Mouse (Mus musculus) c-Kit-positive CD71-positive TER-119-negative erythroid progenitor cells, embryonic 14.5 days (primary cell): ENCODE measurements around the gene Trpm7.
A peak's percentile ranks its signal among the peaks of the same experiment; 100 is the strongest.

Experiments
- DNase-seq: peaks from one replicate; pipeline ENCODE4 v3.0.0-alpha.2; 2013; ENCODE audit warnings: low read depth

The Trpm7 gene

DNA sequence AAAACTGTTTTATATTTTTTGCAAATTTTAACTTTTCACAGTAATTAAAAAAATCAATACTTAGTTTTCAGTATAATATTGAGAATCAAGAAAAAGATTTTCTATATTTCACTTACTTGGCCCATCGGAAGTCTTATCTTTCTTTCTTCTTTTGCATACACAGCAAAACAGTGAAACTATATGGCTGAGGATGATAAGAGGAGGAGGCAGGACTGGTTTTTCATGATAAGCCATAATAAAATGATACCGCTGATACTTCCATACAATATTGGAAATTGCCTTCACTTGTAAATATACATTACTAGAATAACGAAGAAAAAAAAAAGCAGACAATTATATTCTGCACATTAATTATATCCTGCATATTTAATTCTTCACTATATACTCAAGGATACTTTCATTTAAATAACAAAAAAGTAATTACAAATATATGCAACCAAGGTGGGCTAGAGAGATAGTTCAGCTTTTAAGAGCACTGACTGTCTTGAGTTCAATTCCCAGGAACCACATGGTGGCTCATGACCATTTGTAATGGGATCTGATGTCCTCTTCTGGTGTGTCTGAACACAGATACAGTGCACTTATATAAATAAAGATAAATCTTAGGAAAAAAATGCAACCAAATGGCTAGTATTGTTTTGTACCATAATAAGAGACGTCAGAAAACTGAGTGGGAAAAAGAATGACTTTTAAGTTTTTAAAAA, 59.2 kb downstream of the Trpm7 start:
- peak; percentile 59 for DNase-seq

DNA sequence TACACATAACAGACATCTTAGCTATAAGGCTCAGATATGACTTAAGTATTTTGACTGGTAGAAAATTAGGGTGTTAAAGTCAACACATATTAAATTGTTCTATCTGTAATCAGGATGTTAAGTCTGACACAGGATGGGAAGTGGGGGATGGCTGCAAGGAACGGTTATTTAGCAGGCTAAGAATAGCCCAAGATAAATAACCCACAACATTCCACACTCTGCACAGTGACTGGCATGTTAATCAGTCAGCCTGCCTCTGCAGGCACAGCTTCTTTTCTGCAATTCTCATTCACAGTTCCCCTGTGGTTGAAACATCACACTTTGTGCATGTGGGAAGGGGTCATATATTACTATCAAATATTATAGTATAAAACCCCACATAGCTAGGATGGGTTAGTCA, 60.2 kb downstream of the Trpm7 start:
- no peak for DNase-seq

DNA sequence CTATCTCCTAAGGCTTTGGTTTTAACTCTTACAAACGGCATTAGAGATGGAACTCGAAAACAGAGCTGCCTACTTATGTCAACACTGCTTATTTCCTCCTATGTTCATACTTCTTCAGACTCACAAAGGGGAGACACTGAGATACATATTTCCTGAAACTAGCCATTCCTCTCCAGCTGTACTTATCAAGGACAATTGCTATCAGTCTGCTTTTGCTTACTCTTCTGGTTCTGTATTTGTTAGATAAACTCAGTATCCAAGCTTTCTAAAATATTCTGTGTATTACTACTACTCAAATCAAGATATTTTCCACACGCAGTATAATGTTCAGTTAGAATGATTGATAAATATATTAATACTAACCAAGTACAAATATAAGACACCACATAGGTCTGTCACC, 74.0 kb downstream of the Trpm7 start:
- DNase-seq, result no peak

DNA sequence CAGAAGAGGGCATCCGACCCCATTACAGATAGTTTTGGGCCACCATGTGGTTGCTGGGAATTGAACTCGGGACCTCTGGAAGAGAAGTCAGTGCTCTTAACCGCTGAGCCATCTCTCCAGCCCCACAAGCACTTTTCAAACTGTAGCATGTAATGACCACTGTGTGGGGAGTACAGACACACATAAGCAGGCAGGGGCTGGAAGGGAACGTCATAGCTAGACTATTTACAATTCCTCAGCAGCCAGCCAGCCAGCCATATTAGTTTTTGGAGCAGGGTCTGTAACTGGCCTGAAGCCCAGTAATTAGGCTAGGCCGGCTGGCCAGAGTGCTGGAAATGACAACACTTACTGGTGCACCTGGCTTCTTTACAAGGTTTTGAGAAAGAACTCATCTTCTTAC, 77.6 kb downstream of the Trpm7 start:
- DNase-seq, result no peak

DNA sequence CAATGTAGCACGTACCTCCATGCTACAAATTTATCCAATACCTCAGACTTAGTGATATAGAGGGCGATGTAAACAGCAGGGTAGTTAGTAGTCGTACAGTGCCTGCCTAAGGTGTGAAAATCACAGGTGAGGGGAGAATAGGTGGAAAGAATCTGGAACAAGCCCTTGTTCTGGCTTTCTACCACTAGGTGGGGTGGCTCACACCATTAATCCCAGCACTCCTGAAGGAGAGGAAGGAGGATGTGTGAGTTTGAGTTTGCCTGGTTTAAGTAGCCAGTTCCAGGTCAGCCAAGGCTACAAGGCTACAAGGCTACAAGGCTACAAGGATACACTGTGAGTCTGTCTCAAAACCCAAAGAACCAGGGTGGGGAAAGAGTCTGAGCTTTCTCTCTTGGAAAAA, 80.3 kb downstream of the Trpm7 start:
- no peak for DNase-seq

DNA sequence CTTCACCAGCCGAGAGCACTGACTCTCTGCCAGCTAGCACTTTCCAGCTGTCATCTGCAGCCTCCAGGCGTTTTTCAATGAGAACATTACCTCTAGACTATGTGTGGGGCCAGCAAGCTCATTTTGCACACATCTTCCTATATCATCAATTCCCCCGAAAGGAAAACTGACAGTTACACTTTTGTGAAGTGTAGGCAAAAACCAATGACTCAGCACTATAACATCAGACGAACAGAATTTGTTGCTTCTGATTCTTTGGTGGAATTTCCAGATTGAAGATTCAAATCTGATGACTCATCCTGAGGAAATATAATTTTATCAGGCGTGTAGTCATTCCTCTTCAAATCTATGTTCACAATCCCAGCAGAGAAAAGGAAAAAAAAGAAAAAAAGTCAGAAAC, 83.4 kb downstream of the Trpm7 start:
- no peak for DNase-seq

DNA sequence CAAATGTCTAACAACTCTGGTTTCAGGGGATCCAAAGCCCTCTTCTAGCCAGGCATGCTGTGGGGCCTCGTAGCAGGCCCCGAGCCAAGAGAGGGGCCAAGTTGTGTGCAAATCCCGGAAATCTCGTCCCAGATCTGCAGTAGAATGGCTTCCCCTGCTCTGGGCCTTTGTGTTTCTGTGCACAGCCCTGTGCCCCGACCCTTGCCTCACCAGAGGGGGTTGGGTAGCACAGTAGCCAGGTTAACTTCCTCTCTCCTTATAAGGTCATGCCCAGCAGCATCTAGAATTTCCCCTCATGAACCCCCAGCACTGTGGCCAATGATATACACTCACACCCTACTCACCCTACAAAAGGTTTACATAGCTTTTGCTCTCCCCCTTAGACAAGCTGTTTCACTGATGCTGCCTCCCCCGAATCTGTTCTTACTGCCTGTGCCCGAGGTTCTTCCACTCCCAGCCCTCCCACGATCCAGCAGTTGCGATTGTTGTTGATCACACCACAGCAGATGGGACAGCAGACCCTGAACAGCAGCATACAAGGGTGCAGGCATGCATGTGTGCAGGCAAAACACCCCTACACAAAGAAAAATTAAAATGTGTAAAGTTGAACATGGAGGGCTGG, 88.2 kb downstream of the Trpm7 start:
- DNase-seq, result no peak

DNA sequence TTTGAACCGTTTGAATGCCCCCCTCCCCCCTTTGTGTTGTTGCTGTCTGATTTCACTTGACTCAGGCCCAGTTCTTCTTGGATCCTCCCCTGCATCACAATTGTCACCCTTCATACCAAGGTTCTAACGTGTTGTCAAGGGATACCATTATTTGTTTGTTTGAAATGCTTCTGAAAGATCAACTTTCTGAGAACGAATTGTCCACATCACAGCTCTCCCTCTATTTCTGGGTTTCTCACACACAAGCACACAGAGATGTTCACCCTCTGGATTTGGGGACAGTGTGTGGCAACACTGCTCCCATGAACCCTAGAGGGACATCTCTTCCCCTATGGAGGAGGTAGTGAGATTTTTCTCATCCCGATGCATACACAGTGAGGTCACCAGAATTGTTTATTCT, 92.7 kb downstream of the Trpm7 start, which contains the start of gene Usp50:
Gene Usp50, minus strand, starts transcription at position 101 of the 400 bp plus-strand sequence.
- DNase-seq, result no peak

DNA sequence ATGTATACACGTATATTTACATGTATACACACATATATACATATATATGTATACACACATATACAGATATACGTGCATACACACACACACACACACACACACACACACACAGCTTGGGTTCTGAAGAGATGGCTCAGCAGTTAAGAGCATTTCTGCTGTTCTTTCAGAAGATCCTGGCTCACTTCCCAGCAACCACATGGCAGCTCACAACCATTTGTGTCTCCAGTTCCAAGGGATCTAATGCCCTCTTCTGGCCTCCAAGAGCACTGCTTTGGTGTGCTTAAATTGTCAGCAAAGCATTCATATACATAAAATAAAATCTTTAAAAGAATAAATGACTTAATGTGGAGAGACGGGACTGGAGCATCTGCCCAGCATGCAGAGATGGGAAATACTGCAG, 93.6 kb downstream of the Trpm7 start:
- no peak for DNase-seq

DNA sequence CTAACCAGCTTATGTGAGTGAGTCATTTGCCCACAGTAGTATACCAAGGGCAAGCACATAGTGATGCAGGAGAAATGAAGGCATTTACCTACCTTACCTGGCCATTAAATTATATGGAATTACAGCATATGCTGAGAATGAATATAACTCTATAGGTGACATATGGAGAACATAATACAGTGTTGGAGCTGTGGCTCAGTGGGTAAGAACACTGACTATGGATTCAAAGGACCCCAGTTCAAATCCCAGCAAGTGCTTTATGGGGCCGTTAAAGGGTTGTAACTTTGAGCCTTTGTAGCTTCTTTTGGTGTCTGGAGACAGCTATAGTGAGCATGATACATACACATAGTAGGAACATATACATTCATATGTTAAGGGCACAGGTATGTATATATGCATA, 94.6 kb downstream of the Trpm7 start:
- DNase-seq, result no peak

DNA sequence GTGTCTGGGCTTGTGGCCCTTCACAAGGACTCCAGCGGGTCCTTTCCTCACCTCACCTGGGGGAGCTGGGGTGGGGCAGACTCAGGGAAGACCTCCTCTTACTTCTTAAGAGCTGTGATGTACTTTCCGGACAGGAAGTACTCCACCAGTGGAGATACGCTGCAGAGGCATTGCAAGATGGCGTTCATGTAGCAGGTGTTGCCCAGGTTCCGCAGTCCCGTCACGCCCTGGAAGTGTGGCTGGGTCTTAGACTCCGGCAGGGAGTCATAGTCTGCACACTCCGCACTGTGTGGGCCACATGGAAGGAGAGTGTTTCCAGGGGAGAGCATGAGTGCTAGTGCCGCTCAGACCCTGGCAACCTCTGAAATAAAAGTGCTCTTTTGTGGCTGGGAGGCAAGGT, 95.7 kb downstream of the Trpm7 start:
- DNase-seq, result no peak

DNA sequence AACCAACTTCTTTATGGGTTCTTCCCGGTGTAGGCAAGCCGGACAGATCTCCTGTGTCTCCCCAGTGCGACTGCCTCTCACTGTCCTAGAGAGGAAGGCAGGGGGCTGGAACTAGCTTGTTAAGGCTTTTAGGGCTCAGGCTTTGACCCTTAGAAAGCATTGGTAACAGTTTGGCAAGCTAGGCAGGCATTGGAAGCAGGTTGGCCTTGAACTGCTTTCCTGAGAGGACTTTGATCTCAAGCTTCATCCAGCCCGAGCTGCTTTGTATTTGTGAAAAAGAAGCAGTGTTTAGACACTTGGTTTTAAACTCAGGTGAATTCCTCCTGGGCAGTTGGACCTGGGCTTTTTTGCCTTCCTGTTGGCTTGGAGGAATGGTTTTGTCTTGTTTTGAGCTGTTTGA, 97.2 kb downstream of the Trpm7 start:
- DNase-seq, result no peak

DNA sequence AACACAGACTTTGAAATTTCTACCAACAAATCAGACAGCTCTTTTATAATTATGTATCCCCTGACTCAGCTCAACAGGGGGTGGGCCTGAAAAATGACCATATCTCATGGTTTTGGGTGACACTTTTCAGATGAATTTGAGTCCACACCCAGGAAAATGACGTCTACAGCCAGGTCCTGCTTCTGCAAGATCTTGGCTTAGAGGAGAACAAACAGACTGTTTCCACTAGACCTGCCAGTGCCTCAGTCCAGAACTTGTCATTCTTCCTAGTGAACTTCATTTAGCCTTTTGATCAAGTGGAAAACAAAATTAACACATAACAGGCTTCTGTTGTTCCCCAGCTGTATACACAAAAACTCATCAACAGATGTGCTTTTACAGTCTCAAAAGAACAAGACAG, 99.6 kb downstream of the Trpm7 start:
- DNase-seq, result no peak

DNA sequence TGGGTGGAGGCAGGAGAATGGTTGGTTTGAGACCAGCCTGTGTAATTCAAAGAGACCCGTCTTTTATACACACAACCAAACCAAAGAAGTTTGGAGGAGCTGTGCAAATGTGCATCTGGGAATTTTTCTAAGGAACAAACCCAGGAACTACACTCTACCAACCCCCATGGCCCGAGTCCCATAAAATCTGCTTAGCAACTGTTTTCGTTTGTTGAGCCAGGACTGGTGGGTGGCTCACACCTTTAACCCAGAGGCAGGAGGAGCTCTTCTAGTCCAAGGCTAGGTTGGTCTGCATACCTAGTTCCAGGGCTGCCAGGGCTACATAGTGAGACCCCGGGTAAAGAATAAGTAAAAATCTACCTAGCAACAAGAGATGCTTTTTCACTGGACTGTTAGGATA, 100.1 kb downstream of the Trpm7 start:
- DNase-seq, result no peak

DNA sequence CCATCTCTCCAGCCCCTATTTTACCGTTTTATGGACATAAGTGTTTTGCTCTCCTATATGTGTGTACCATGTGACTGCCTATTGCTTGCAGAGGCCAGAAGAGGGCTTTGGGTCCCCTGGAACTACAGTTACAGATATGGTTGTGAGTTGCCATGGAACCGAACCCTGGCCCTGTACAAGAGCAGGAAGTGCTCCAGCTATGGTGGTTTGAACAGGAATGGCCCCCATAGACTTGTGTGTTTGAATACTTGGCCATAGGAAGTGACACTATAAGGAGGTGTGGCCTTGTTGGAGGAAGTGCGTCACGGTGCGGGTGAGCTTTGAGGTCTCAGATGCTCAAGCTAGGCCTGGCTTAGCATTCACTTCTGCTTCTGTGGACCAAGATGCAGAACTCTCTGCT, 103.8 kb downstream of the Trpm7 start:
- DNase-seq, result no peak

DNA sequence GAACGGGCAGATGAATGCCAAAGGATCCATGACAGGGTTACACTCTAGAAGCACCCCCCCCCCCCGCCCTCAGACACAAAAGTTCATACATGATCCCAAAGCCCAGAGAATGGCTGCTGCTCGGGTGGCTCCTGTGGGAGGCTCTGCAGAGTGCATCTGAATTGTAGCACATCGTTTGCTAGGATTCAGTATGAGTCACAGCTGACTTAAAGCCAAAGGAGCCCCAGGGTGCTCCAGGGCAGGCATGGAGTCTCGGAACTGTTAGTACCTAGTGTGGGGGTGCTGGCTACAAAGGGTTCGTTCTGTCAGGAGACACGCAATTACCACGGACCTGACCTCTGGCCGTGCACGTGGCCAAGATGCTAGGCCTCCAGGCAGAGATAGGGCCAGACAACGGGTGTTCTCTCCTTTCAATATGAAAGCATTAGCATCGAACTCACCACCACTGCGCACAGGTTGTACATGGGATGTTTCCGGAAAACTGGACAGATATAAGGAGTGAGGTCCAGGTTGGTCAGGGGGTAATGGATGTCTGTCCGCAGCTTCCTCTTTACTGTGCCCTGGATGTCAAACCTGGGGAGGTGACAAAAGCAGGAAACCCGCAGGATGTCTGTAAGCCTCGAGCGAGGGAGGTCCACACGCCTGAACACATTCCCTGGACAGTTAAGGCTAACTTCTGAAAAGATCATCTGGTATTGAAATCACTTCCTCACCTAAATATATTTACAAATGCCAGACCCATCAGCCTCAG, 106.4 kb downstream of the Trpm7 start:
- DNase-seq, result no peak

DNA sequence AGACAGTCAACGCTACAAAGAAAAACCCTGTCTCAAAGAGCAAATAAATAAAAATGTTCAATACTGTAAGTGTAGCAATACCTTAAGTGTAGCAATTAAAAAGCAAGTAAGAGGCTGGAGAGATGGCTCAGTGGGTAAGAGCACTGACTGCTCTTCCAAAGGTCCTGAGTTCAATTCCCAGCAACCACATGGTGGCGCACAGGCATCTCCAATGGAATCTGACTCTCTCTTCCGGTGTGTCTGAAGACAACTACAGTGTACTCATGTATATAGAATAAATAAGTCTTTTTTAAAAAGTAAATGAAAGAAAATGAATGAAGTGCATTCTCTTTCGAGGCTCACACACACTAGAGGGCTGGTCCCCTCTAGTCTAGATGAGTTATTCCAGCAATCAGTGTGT, 107.8 kb downstream of the Trpm7 start:
- DNase-seq, result no peak

DNA sequence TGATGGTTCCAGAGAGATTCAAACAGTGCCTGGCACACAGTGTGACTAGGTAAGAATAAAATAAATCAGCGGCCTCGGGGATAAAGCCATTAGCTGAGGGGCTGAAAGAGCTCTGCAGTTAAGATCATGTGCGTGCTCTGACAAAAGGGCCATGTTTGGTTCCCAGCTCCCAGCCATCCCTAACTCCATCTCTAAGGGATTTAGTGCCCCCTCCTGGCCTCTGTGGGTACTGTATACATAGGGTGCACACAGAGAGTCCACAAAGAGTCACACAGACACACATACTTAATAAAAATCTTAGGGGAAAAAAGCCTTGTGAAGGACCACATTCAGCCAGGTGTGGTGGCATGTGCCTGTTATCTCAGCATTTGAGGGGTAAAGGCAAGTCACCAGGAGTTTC, 108.4 kb downstream of the Trpm7 start:
- DNase-seq, result no peak

DNA sequence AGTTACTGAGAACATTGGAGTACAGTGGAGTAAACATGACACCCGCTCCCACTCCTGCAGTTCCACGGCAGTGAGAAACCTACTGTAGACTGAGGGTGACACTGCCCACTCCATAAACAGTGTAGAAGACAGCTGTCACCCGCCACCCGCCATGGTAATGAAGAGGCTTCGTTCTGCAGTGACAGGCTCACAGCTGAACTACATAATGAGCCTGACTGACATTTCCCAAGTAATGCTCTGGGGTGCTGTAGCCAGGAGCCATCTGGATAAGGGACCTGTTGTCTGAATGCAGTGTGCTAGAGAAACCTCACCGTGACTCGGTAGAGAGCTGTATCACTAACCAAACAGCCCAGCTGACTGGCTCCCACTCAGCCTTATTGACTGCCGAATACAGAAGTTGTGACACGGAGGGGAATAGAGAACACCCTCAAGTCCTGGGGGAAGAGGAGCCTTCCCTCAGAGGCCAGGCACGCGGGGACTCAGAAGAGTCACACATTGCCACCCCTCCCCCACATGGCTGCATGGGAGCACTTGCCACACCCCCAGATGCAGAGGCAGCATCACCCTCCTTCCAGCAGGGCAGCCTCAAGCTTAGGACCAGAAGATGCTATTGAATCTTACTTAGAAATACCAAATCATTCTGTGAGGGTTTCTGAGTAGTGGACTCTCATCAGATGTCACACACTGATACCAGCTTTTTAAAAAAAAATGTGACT, 110.0 kb downstream of the Trpm7 start:
- no peak for DNase-seq

DNA sequence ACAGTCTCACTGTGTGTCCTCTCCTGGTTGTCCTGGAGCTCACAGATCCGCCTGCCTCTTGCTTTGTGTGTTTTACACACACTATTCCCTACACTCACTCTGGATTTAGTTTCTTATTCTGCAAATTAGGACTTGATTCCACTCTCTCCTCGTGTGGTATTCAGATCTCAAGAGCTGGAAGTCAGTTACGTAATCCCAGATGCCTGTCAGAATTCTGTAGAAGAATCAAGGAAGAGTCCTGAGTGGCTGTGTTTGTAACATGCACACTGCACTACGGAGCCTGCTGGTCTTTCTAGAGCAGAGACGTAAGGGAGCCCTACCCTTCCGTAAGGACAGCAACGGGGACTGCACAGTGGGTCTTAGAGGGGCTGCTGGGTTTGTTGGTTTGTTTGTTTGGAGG, 116.7 kb downstream of the Trpm7 start:
- no peak for DNase-seq

DNA sequence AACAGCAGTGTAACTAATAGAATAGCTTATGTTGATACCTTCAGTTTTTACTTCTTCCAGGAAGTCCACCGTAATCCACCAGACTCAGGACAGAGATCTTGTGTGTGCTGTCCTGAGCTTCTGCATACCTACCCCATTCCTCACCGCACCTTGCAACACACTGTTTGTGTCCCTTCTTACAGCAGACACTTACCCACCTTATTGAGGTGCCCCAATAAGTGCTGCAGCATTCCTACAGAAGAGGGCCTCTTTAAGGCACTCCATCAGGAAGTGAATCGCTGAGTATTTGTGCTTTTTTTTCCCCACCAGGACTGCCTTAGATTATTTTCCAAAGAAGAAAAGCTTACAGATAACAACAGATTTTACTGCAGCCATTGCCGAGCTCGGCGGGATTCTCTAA, 120.4 kb downstream of the Trpm7 start:
- no peak for DNase-seq

DNA sequence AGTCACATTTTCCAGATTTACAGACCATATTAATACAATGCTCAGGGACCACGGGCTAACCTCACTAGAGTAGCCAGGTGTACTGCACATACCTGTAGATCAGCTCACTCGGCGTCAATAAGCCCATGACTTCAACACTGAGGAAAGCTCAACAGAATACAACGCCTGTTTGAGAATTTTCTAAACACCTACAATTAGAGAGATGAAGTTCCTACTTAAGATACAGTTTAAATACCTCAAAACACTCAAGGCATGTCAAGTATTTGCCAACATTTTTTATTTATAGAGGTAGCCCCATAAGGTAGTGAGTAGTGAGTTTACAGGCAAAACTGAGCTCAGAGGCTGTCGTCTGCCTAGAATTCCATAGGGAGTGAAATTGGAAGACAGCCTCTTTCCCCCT, 132.6 kb downstream of the Trpm7 start:
- DNase-seq, result no peak
